Mouse (Mus musculus): ENCODE data around the gene Trip6. TPM values are rescaled to one million over a fixed set of nuclear protein-coding genes. Genes with fewer than 3 reads are reported as not detected.

The Trip6 gene
- total and polyA plus RNA-seq, 3 experiments = 0.86 to 3.9 (median 1.8) TPM

DNA sequence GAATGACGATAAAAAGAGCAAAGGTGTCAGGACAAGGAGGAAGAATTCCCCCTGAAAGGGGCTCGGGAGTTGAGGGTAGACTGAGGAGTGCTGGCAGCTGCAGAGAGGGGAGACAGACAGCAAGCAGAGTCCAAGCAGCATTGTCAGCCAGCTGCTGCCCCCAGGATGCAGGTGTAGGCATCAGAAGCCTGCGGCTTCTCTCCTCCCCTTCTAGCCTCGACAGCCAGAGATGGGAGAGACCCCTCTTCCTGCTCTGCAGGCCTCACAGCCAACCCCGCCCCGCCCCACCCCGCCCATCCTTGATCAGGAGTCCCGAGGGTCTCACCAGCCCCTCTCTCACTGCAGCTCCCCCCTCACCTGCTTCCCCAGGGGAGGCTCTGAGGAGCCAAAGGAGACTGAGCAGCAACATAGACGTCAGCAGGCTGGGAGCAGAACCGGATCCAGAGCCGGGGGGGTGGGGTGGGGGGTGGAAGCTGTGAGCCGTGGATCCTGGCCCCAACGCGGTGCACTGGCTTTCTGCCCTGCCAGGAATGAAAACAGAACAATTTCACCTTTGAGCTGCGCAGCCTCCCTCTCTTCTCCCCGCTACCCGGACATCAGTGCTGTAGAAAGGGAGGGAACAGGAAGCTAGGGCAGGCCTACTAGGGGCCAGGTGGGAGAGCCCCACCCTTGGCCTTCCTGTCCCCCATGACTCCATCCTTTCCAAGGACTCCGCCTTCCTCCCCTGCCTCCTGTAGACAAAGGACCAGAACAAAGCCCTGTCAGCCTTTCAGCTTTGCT is 45.9 kb downstream of the Trip6 start:
- peaks cover 4% of the 10 kb centered on the region for H3K27me3 ChIP-seq (replicated peaks)
- dilution Hi-C loops (cut with MboI; ENCODE audit: extremely low pct_ligation_motif_present, extremely low pct_unique_long_range_greater_than_20kb, low sequenced_read_pairs) = no loop called here
- H3K9me3 ChIP-seq (replicated peaks; ENCODE audit: low read length) = peaks cover 12% of the 10 kb centered on the region
- H3K4me3 ChIP-seq (replicated peaks in 1 of 3; ENCODE audit: low read depth in 2 of 3, low read length in 2 of 3, poor library complexity in 1 of 3) = no peak overlapping the region
- DNase-seq (ENCODE audit: extremely low read depth) = no peak
- no peaks in the 10 kb centered on the region for H3K79me2 ChIP-seq (replicated peaks; ENCODE audit: control insufficient read depth, extremely low read depth, insufficient read depth, poor library complexity, severe bottlenecking)
- no peaks in the 10 kb centered on the region for H3K36me3 ChIP-seq (replicated peaks in 1 of 2; ENCODE audit: control insufficient read depth in 1 of 2, insufficient read depth in 1 of 2, low read length in 1 of 2)
- no peak overlapping the region for H3K27ac ChIP-seq (ENCODE audit: insufficient read depth, low read depth)
- H3K9ac ChIP-seq (ENCODE audit: insufficient read depth, low read depth) = no peak overlapping the region
- H3K4me1 ChIP-seq (ENCODE audit: control insufficient read depth in 1 of 2, insufficient read depth in 2 of 2) = no peaks in the 10 kb centered on the region
- in situ Hi-C loops (cut with MboI; ENCODE audit: low pct_ligation_motif_present, low pct_unique_long_range_greater_than_20kb, low sequenced_read_pairs) = no loop called here
- no peak overlapping the region for H3K4me2 ChIP-seq (ENCODE audit: insufficient read depth, low read depth, poor library complexity, severe bottlenecking)
- TF ChIP-seq POLR2A (IDR thresholded peaks at IDR 0.05; ENCODE audit: low read depth, low read length) (no peak), UBTF (IDR thresholded peaks at IDR 0.05; ENCODE audit: low read depth, low read length) (no peak), HCFC1 (IDR thresholded peaks at IDR 0.05; ENCODE audit: low read depth, low read length) (no peak), ZKSCAN1 (IDR thresholded peaks at IDR 0.05; ENCODE audit: borderline replicate concordance, low read depth, low read length) (no peak), ELF1 (IDR thresholded peaks at IDR 0.05; ENCODE audit: low read depth, low read length) (no peak), MAFK (IDR thresholded peaks at IDR 0.05; ENCODE audit: insufficient replicate concordance, low read length) (no peak), JUND (conservative IDR thresholded peaks at IDR 0.05; ENCODE audit: low read depth, low read length) (no peak), USF2 (conservative IDR thresholded peaks at IDR 0.05; ENCODE audit: low read depth, low read length) (no peak), MYC (IDR thresholded peaks at IDR 0.05; ENCODE audit: low read depth, low read length) (no peak), PAX5 (IDR thresholded peaks at IDR 0.05; ENCODE audit: low read length) (no peak), NRF1 (IDR thresholded peaks at IDR 0.05; ENCODE audit: low read depth, low read length) (no peak), EP300 (IDR thresholded peaks at IDR 0.05; ENCODE audit: low read length) (no peak), SMC3 (IDR thresholded peaks at IDR 0.05; ENCODE audit: low read depth, low read length) (no peak), MXI1 (IDR thresholded peaks at IDR 0.05; ENCODE audit: low read depth, low read length) (no peak), KAT2A (IDR thresholded peaks at IDR 0.05; ENCODE audit: insufficient replicate concordance, low read length) (no peak), NELFE (IDR thresholded peaks at IDR 0.05; ENCODE audit: low read depth, low read length) (no peak), ZC3H11A (IDR thresholded peaks at IDR 0.05; ENCODE audit: low read depth, low read length) (no peak)

DNA sequence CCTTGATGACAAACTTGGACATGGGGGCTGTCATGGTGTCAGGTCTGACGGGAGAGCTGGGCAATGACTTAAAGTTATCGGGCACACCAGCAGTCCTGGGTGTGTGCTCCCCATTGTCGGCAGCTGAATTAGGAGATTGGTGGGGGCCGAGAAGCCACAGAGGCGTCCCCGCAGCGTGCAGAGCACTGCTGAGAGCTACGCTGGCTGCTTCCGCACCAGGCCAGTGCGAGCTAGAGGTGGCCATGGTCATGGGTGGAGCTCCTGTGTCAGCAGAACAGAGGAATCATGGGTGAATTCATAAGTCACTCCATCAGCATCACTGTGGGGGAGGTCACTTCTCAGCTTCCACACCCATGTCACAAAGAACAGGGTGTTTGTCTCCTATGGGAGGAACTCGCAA is 49.4 kb downstream of the Trip6 start:
- H3K79me2 ChIP-seq (replicated peaks; ENCODE audit: control insufficient read depth, extremely low read depth, insufficient read depth, poor library complexity, severe bottlenecking) = no peaks in the 10 kb centered on the region
- H3K4me3 ChIP-seq (replicated peaks in 1 of 3; ENCODE audit: low read depth in 2 of 3, low read length in 2 of 3, poor library complexity in 1 of 3) = no peak overlapping the region
- dilution Hi-C loops (cut with MboI; ENCODE audit: extremely low pct_ligation_motif_present, extremely low pct_unique_long_range_greater_than_20kb, low sequenced_read_pairs) (no loop called here), in situ Hi-C loops (cut with MboI; ENCODE audit: low pct_ligation_motif_present, low pct_unique_long_range_greater_than_20kb, low sequenced_read_pairs) (no loop called here)
- H3K36me3 ChIP-seq (replicated peaks in 1 of 2; ENCODE audit: control insufficient read depth in 1 of 2, insufficient read depth in 1 of 2, low read length in 1 of 2) = no peaks in the 10 kb centered on the region
- TF ChIP-seq USF2 (conservative IDR thresholded peaks at IDR 0.05; ENCODE audit: low read depth, low read length) (no peak), CHD1 (IDR thresholded peaks at IDR 0.05; ENCODE audit: low read depth, low read length) (no peak), SMC3 (IDR thresholded peaks at IDR 0.05; ENCODE audit: low read depth, low read length) (no peak), E2F4 (IDR thresholded peaks at IDR 0.05; ENCODE audit: insufficient replicate concordance, low read depth, low read length) (no peak), TCF12 (IDR thresholded peaks at IDR 0.05; ENCODE audit: low read depth, low read length) (no peak), CHD2 (IDR thresholded peaks at IDR 0.05; ENCODE audit: low read length) (no peak), RCOR1 (conservative IDR thresholded peaks at IDR 0.05; ENCODE audit: low read depth, low read length) (no peak), UBTF (IDR thresholded peaks at IDR 0.05; ENCODE audit: low read depth, low read length) (no peak), MXI1 (IDR thresholded peaks at IDR 0.05; ENCODE audit: low read depth, low read length) (no peak), BHLHE40 (IDR thresholded peaks at IDR 0.05; ENCODE audit: low read depth, low read length) (no peak), IRF4 (IDR thresholded peaks at IDR 0.05; ENCODE audit: low read depth, low read length) (no peak), POLR2A (IDR thresholded peaks at IDR 0.05; ENCODE audit: low read depth, low read length) (no peak), GABPA (IDR thresholded peaks at IDR 0.05; ENCODE audit: insufficient replicate concordance, low read depth, low read length) (no peak), RAD21 (IDR thresholded peaks at IDR 0.05; ENCODE audit: low read depth, low read length) (no peak), MAFK (IDR thresholded peaks at IDR 0.05; ENCODE audit: insufficient replicate concordance, low read length) (no peak), MYC (IDR thresholded peaks at IDR 0.05; ENCODE audit: low read depth, low read length) (no peak), PAX5 (IDR thresholded peaks at IDR 0.05; ENCODE audit: low read length) (no peak), EP300 (IDR thresholded peaks at IDR 0.05; ENCODE audit: low read length) (no peak)
- no peak overlapping the region for H3K27ac ChIP-seq (ENCODE audit: insufficient read depth, low read depth)
- no peak overlapping the region for H3K4me2 ChIP-seq (ENCODE audit: insufficient read depth, low read depth, poor library complexity, severe bottlenecking)
- H3K9ac ChIP-seq (ENCODE audit: insufficient read depth, low read depth) = no peak overlapping the region
- peaks cover 2% of the 10 kb centered on the region for H3K27me3 ChIP-seq (replicated peaks)
- H3K9me3 ChIP-seq (replicated peaks; ENCODE audit: low read length) = no peaks in the 10 kb centered on the region
- DNase-seq (ENCODE audit: extremely low read depth) = no peak
- no peaks in the 10 kb centered on the region for H3K4me1 ChIP-seq (ENCODE audit: control insufficient read depth in 1 of 2, insufficient read depth in 2 of 2)
